Mouse (Mus musculus) limb, embryonic 10.5 days (tissue): ENCODE measurements around the gene Igdcc4. TPM values are rescaled to one million over a fixed set of nuclear protein-coding genes. Genes with fewer than 3 reads are reported as not detected.
"Not testable (repeated sequence)": the region's sequence is repeated elsewhere in the genome, so short reads cannot be mapped to it uniquely, and the experiment has no call there.

Experiments used
- DNase-seq: peaks from one replicate; pipeline ENCODE4 v3.0.0-alpha.2; 2017; ENCODE audit warnings: low spot score
- H3K27ac ChIP-seq: fragments of 300-500 bp; sonication (generic); 2 replicates; pipeline ENCODE4 v1.5.1; 2016; ENCODE audit warnings: mild to moderate bottlenecking
- H3K27me3 ChIP-seq: fragments of 300-500 bp; sonication (generic); 2 replicates; pipeline ENCODE4 v1.6.1; 2016; ENCODE audit warnings: low read depth, mild to moderate bottlenecking; ENCODE audit not compliant: poor library complexity, severe bottlenecking
- H3K36me3 ChIP-seq: fragments of 300-500 bp; sonication (generic); 2 replicates; pipeline ENCODE4 v1.6.1; 2016; ENCODE audit warnings: mild to moderate bottlenecking, moderate library complexity
- H3K4me1 ChIP-seq: fragments of 300-500 bp; sonication (generic); 2 replicates; pipeline ENCODE4 v1.6.1; 2016
- H3K4me3 ChIP-seq: fragments of 300-500 bp; sonication (generic); 2 replicates; pipeline ENCODE4 v1.5.1; 2016; ENCODE audit warnings: mild to moderate bottlenecking, moderate library complexity
- H3K9me3 ChIP-seq: fragments of 300-500 bp; sonication (generic); replicated peaks from 2 replicates; pipeline ENCODE4 v1.6.1; 2016; ENCODE audit warnings: mild to moderate bottlenecking
- WGBS: fragments of 180-500 bp; shearing (Covaris S2); methylation state at CpG from one replicate; pipeline ENCODE4 v1.1.7; 2016; 5-methylcytosine and 5-hydroxymethylcytosine counted together
- polyA plus RNA-seq: library from polyadenylated mRNA; unstranded; fragments of >200 nt; fragmentation: Nextera tagmentation; extraction: Ambion mirVana; gene quantifications from 2 replicates; pipeline ENCODE4 v1.2.1, GENCODE M21; 2016

Igdcc4 gene
- 11.1 and 11.2 TPM in 2 replicates for polyA plus RNA-seq

DNA sequence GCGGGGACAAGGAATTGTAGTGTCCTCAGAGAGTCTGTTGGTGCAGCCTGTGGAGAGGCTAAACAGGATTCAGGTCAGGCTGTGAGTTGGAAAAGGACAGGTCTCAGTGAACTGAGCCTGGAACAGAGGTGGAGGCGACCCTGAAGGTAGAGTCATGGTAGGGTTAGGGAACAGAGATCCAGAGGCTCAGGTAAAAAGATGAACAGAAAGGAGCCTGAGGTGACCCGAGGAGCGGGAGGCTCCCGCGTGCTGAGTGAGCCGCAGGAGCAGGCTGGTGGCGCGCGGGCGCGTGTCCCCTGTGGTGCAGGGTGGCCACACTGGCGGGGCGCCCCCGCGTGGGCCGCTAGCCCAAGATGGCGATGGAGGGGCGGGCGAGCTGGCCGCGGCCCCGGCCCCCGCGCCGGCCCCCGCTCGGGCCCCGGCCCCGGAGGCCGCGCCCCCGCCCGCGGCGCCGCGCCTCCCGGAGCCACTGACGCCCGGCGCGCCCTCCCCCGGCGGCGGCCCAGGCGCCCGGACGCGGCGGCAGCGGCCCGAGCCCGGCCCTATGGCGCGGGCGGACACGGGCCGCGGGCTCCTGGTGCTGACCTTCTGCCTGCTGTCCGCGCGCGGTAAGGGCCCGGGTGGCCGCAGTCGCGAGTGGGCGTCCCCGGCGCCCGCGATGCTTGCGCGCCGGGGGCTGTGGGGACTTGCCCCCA lies at the start of gene Igdcc4:
TSS of gene Igdcc4 (plus strand) at position 496 of the 695 bp plus-strand sequence.
- DNase-seq = peak; percentile 74
- no peaks in the 10 kb centered on the region for H3K9me3 ChIP-seq
- peak within 1 kb of the TSS; percentile 91 for H3K27ac ChIP-seq
- peak within 1 kb of the TSS; percentile 90 for H3K4me3 ChIP-seq
- no peaks in the 10 kb centered on the region for H3K36me3 ChIP-seq
- 9% methylated on average over 75 of the region's 76 CpGs for WGBS
- no peaks in the 10 kb centered on the region for H3K27me3 ChIP-seq
- H3K4me1 ChIP-seq = peaks cover 46% of the 10 kb centered on the region

GRCm38 (mm10) chr9:65064251-65064650 lies 37.0 kb upstream of the Igdcc4 start:
- Histone ChIP-seq H3K9me3 (no peaks in the 10 kb centered on the region), H3K4me3 (no peak overlapping the region), H3K36me3 (peaks cover 94% of the 10 kb centered on the region), H3K27ac (no peak overlapping the region), H3K27me3 (no peaks in the 10 kb centered on the region), H3K4me1 (no peaks in the 10 kb centered on the region)
- 93% methylated on average over 7 of the region's 7 CpGs for WGBS
- no peak for DNase-seq

DNA sequence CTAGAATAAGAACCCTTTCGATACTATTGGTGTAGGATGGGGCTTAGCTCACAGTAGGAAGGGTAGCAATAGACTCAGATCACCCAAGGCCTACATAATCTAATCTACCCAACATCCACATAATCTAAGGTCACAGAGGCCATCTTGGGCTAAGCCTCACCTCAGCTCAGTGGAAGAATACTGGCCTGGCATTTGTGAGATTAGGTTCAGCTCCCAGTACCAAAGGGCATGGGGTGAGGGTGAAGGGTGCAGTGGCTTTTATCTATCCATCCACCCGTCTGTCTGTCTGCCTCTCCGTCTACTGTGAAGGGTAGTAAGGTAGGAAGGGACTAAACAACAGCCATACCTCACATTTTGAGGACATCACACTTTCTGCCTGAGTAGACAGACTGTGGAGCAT lies 30.7 kb upstream of the Igdcc4 start:
- no peak for DNase-seq
- Histone ChIP-seq H3K27me3 (no peaks in the 10 kb centered on the region), H3K36me3 (peaks cover 100% of the 10 kb centered on the region), H3K4me1 (no peaks in the 10 kb centered on the region), H3K27ac (no peak overlapping the region), H3K4me3 (no peak overlapping the region), H3K9me3 (no peaks in the 10 kb centered on the region)
- WGBS = 91% methylated on average over 3 of the region's 3 CpGs

DNA sequence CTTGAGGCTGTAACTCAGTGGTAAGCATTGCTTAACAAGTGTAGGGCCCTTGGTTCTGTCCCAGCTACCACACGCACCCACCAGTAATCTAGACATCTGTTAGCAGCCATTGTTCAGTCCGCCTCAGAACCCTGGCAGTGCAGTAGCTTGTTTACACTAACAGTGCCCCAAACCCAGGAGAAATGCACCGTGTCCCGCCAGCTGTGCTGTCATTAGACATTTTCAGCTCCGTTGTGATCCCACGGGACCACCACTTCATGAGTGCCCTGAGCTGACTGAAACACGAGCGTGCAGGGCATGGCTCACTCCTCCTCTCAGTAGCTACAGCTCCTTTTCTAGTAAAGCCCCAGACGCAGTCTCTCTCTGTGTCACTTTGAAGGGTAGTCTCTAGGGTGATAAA lies 27.7 kb upstream of the Igdcc4 start:
- Histone ChIP-seq H3K36me3 (peaks cover 97% of the 10 kb centered on the region), H3K4me1 (no peaks in the 10 kb centered on the region), H3K27me3 (no peaks in the 10 kb centered on the region), H3K9me3 (no peaks in the 10 kb centered on the region), H3K4me3 (no peak overlapping the region), H3K27ac (no peak overlapping the region)
- no peak for DNase-seq
- 84% methylated on average over 9 of the region's 9 CpGs for WGBS

DNA sequence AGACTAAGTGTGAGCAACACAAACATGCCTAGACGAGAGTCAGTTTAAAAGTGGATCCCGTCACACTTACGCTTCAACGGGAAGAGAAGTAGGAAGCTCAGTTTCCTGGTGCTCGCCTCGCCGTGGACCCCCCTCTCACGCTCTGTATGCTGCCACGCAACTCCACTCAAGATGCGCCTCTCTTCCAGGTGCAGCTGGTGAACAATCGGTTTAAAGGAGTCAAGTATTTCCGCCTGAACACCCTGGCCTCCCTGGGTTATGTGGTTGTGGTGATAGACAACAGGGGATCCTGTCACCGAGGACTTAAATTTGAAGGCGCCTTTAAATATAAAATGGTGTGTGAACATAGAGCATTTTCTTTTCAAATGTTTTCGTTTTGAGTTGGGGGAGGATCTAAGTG lies 27.0 kb upstream of the Igdcc4 start:
- no peaks in the 10 kb centered on the region for H3K4me1 ChIP-seq
- DNase-seq = no peak
- H3K4me3 ChIP-seq = no peak overlapping the region
- no peak overlapping the region for H3K27ac ChIP-seq
- WGBS = 92% methylated on average over 15 of the region's 15 CpGs
- peaks cover 97% of the 10 kb centered on the region for H3K36me3 ChIP-seq
- H3K27me3 ChIP-seq = no peaks in the 10 kb centered on the region
- no peaks in the 10 kb centered on the region for H3K9me3 ChIP-seq

GRCm38 (mm10) chr9:65074855-65075493 lies 26.3 kb upstream of the Igdcc4 start:
- peaks cover 97% of the 10 kb centered on the region for H3K36me3 ChIP-seq
- DNase-seq = no peak

GRCm38 (mm10) chr9:65077536-65077935 lies 23.8 kb upstream of the Igdcc4 start:
- Histone ChIP-seq H3K4me1 (no peaks in the 10 kb centered on the region), H3K27me3 (no peaks in the 10 kb centered on the region), H3K9me3 (no peaks in the 10 kb centered on the region), H3K27ac (no peak overlapping the region), H3K36me3 (peaks cover 97% of the 10 kb centered on the region), H3K4me3 (no peak overlapping the region)
- no peak for DNase-seq
- WGBS = 95% methylated on average over 5 of the region's 5 CpGs

More at GRCm38 (mm10) chr9:65074855-65075493, 26.3 kb upstream of the Igdcc4 start:
- Histone ChIP-seq H3K9me3 (no peaks in the 10 kb centered on the region), H3K4me3 (no peak overlapping the region), H3K4me1 (no peaks in the 10 kb centered on the region), H3K27ac (no peak overlapping the region), H3K27me3 (no peaks in the 10 kb centered on the region)
- 89% methylated on average over 6 of the region's 6 CpGs for WGBS

GRCm38 (mm10) chr9:65080141-65080540 lies 21.1 kb upstream of the Igdcc4 start:
- WGBS = 91% methylated on average over 2 of the region's 2 CpGs
- peaks cover 94% of the 10 kb centered on the region for H3K36me3 ChIP-seq
- not testable (repeated sequence) for DNase-seq, H3K9me3 ChIP-seq, H3K27me3 ChIP-seq, H3K4me1 ChIP-seq, H3K27ac ChIP-seq, H3K4me3 ChIP-seq

DNA sequence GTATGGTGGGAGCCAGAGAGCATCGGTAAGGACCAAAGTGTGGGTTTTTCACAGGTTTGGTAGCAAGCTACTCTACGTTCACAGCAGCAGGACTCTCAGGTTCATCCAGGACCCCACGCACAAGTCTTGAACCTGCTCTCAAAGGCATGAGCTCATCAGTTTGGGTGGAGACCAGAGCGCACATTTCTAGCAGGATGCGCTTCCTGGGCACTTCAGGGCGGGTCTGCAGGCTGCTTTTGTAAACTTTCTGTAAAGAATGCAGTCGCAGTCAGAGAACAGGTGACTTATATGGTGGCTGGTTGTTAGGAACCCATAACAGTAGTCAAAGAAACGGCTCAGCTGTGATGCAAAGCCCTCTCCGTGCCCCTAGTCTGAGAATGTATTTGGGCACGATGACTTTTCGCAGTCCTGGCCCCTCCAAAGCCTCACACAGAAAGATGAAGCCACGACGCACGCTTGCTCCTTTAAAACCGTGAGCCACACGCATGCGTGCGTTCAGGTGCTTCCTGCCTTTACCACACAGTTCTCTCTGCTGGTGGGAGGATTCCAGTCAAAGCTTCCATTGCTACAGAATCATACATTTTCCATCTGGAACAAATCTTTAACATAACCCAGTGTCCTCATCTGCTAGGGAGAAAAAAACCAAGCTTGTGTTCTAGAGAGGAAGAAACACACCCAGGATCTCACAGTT lies 18.1 kb upstream of the Igdcc4 start:
- Histone ChIP-seq H3K9me3 (no peaks in the 10 kb centered on the region), H3K27ac (no peak overlapping the region), H3K4me1 (peaks cover 9% of the 10 kb centered on the region), H3K27me3 (no peaks in the 10 kb centered on the region), H3K36me3 (peaks cover 66% of the 10 kb centered on the region), H3K4me3 (no peak overlapping the region)
- no peak for DNase-seq
- 92% methylated on average over 18 of the region's 18 CpGs for WGBS

DNA sequence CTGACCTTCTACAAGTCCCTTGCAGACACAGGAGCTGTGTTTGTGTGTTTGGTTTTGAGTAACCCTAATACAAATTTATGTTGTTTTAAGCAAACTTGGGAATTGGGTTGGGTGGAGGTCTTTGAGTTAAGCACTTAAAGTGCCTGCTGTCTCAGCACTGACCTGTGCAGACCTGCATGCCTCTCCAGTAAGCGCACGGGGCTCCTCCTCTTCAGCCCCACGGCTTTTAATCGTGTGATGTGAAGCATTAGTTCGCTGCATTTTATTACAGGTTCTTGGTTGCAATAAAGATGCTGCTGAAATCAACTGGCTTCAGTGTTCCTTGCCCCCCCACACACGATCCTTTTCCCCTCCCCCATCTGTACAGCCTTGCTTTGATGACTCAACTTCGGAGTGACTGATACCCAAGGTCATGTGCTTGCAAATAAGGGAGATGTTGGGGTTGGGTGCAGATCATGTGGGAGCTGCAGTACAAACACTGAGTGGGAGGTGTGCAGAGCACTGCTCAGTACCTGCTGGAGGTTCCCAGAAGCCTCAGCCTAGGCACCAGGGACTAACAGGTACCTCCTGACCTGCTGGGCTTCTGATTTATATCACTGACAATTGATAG lies 17.0 kb upstream of the Igdcc4 start:
- Histone ChIP-seq H3K4me3 (no peak overlapping the region), H3K9me3 (no peaks in the 10 kb centered on the region), H3K27ac (no peak overlapping the region), H3K27me3 (no peaks in the 10 kb centered on the region), H3K4me1 (peaks cover 9% of the 10 kb centered on the region), H3K36me3 (peaks cover 55% of the 10 kb centered on the region)
- 88% methylated on average over 7 of the region's 7 CpGs for WGBS
- DNase-seq = no peak

- H3K9me3 ChIP-seq = no peaks in the 10 kb centered on the region
- H3K36me3 ChIP-seq = peaks cover 46% of the 10 kb centered on the region
- H3K4me1 ChIP-seq = peaks cover 9% of the 10 kb centered on the region
- no peak overlapping the region for H3K4me3 ChIP-seq
- H3K27ac ChIP-seq = no peak overlapping the region
- no peaks in the 10 kb centered on the region for H3K27me3 ChIP-seq
- WGBS = 93% methylated on average over 1 of the region's 1 CpGs
- no peak for DNase-seq
Observed at GRCm38 (mm10) chr9:65085270-65085669, 16.0 kb upstream of the Igdcc4 start.

GRCm38 (mm10) chr9:65086801-65087200 lies 14.5 kb upstream of the Igdcc4 start:
- 59% methylated on average over 1 of the region's 1 CpGs for WGBS
- H3K27ac ChIP-seq = no peak overlapping the region
- DNase-seq = no peak
- no peaks in the 10 kb centered on the region for H3K27me3 ChIP-seq
- no peak overlapping the region for H3K4me3 ChIP-seq
- peaks cover 30% of the 10 kb centered on the region for H3K36me3 ChIP-seq
- no peaks in the 10 kb centered on the region for H3K9me3 ChIP-seq
- H3K4me1 ChIP-seq = peaks cover 9% of the 10 kb centered on the region

DNA sequence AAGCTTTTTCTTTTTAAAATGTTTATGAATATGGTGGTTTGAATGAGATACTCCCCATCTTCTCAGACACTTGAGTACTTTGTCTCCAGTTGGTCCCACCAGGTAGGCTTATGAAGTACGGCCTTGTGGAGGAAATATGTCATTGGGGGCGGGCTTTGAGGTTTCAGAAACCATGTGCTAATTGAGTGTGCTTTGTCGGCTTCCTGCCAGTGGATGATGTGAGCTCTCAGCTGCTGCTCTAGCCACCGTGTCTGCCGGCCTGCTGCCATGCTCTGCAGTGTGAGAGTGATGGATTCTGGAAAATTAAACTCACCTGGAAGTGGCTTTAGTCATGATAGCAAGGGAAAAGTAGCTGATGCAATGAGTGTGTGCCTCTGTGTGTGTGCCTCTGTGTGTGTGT lies 13.8 kb upstream of the Igdcc4 start:
- 50% methylated on average over 5 of the region's 5 CpGs for WGBS
- no peaks in the 10 kb centered on the region for H3K27me3 ChIP-seq

More for the DNA sequence above, 13.8 kb upstream of the Igdcc4 start:
- no peak overlapping the region for H3K27ac ChIP-seq
- H3K4me1 ChIP-seq = peaks cover 9% of the 10 kb centered on the region
- DNase-seq = no peak
- peaks cover 23% of the 10 kb centered on the region for H3K36me3 ChIP-seq
- no peak overlapping the region for H3K4me3 ChIP-seq
- H3K9me3 ChIP-seq = no peaks in the 10 kb centered on the region
